Mouse (Mus musculus) midbrain, embryonic 12.5 days (tissue): ENCODE measurements around the gene Tbcb. TPM values are rescaled to one million over a fixed set of nuclear protein-coding genes. Genes with fewer than 3 reads are reported as not detected.
"Not testable (repeated sequence)": the region's sequence is repeated elsewhere in the genome, so short reads cannot be mapped to it uniquely, and the experiment has no call there.

Experiments used
- ATAC-seq: fragments of 200-750 bp; cut with Nextera tagmentation; 2 replicates; pipeline ENCODE4 v1.8.0; 2017; ENCODE audit warnings: low read depth, moderate TSS enrichment, moderate library complexity; ENCODE audit not compliant: low FRiP score
- H3K27ac ChIP-seq: fragments of 300-500 bp; sonication (generic); replicated peaks from 2 replicates; pipeline ENCODE4 v1.5.1; 2016; ENCODE audit warnings: mild to moderate bottlenecking
- H3K27me3 ChIP-seq: fragments of 300-500 bp; sonication (generic); 2 replicates; pipeline ENCODE4 v1.6.1; 2016; ENCODE audit warnings: mild to moderate bottlenecking
- H3K36me3 ChIP-seq: fragments of 300-500 bp; sonication (generic); 2 replicates; pipeline ENCODE4 v1.6.1; 2016
- H3K4me1 ChIP-seq: fragments of 300-500 bp; sonication (generic); 2 replicates; pipeline ENCODE4 v1.6.1; 2016
- H3K4me2 ChIP-seq: fragments of 300-500 bp; sonication (generic); replicated peaks from 2 replicates; pipeline ENCODE4 v1.6.1; 2016; ENCODE audit warnings: mild to moderate bottlenecking, moderate library complexity
- H3K4me3 ChIP-seq: fragments of 300-500 bp; sonication (generic); 2 replicates; pipeline ENCODE4 v1.5.1; 2016; ENCODE audit warnings: mild to moderate bottlenecking
- H3K9ac ChIP-seq: fragments of 300-500 bp; sonication (generic); replicated peaks from 2 replicates; pipeline ENCODE4 v1.6.1; 2016; ENCODE audit warnings: mild to moderate bottlenecking, moderate library complexity
- H3K9me3 ChIP-seq: fragments of 300-500 bp; sonication (generic); 2 replicates; pipeline ENCODE4 v1.6.1; 2016; ENCODE audit warnings: mild to moderate bottlenecking
- WGBS: fragments of 180-500 bp; shearing (Covaris S2); methylation state at CpG from one replicate; pipeline ENCODE4 v1.1.7; 2016; 5-methylcytosine and 5-hydroxymethylcytosine counted together
- polyA plus RNA-seq: library from polyadenylated mRNA; unstranded; fragments of >200 nt; fragmentation: Nextera tagmentation; extraction: Ambion mirVana; gene quantifications from 2 replicates; pipeline ENCODE4 v1.2.1, GENCODE M21; 2016

The Tbcb gene
- polyA plus RNA-seq, 1 experiment from 2014 or later = 259 TPM

GRCm38 (mm10) chr7:30219293-30220007, 12.6 kb downstream of the Tbcb start:
- peaks cover 22% of the 10 kb centered on the region for H3K36me3 ChIP-seq
- peak overlapping the region; percentile 86 for H3K4me2 ChIP-seq
- peak overlapping the region; percentile 62 for H3K9ac ChIP-seq
- peaks cover 12% of the 10 kb centered on the region for H3K4me1 ChIP-seq
- ATAC-seq = peak; percentile 64
- peak overlapping the region; percentile 39 for H3K27ac ChIP-seq
- H3K9me3 ChIP-seq = 0 out of 2 replicates have a peak, but pooled peaks cover 4% of the 10 kb centered on the region
- H3K4me3 ChIP-seq = peak overlapping the region; percentile 45
- 6% methylated on average over 16 of the region's 16 CpGs for WGBS
- H3K27me3 ChIP-seq = no peaks in the 10 kb centered on the region

- Histone ChIP-seq H3K4me3 (no peak overlapping the region), H3K4me1 (peaks cover 12% of the 10 kb centered on the region), H3K36me3 (peaks cover 2% of the 10 kb centered on the region; the same call in 1 of the 2 replicates), H3K9ac (no peak overlapping the region), H3K27ac (no peak overlapping the region), H3K4me2 (no peak overlapping the region), H3K9me3 (no peaks in the 10 kb centered on the region), H3K27me3 (no peaks in the 10 kb centered on the region)
- WGBS = 77% methylated on average over 2 of the region's 2 CpGs
- ATAC-seq = peak; percentile 32; the same call in 1 of the 2 replicates
Observed at GRCm38 (mm10) chr7:30217277-30217676, 14.8 kb downstream of the Tbcb start.

GRCm38 (mm10) chr7:30216723-30217151, 15.3 kb downstream of the Tbcb start:
- no peak overlapping the region for H3K9ac ChIP-seq
- H3K27ac ChIP-seq = no peak overlapping the region

GRCm38 (mm10) chr7:30215875-30216274, 16.2 kb downstream of the Tbcb start:
- Histone ChIP-seq H3K27ac (no peak overlapping the region), H3K36me3 (no peaks in the 10 kb centered on the region), H3K4me3 (no peak overlapping the region), H3K4me2 (no peak overlapping the region), H3K9ac (no peak overlapping the region), H3K4me1 (peaks cover 12% of the 10 kb centered on the region), H3K9me3 (no peaks in the 10 kb centered on the region), H3K27me3 (no peaks in the 10 kb centered on the region)
- no peak for ATAC-seq
- WGBS = 78% methylated on average over 3 of the region's 3 CpGs

More at GRCm38 (mm10) chr7:30216723-30217151, 15.3 kb downstream of the Tbcb start:
- H3K36me3 ChIP-seq = no peaks in the 10 kb centered on the region
- H3K4me3 ChIP-seq = 0 out of 2 replicates have a peak overlapping the region, but pooled peaks have one; percentile 5
- H3K4me2 ChIP-seq = peak overlapping the region; percentile 36
- WGBS = 1% methylated on average over 15 of the region's 16 CpGs
- H3K4me1 ChIP-seq = peaks cover 12% of the 10 kb centered on the region
- ATAC-seq = peak; percentile 71
- no peaks in the 10 kb centered on the region for H3K27me3 ChIP-seq
- no peaks in the 10 kb centered on the region for H3K9me3 ChIP-seq

- Histone ChIP-seq H3K27me3 (no peaks in the 10 kb centered on the region), H3K9ac (no peak overlapping the region), H3K36me3 (no peaks in the 10 kb centered on the region), H3K4me3 (no peak overlapping the region), H3K4me1 (peaks cover under 1% of the 10 kb centered on the region; the same call in 1 of the 2 replicates), H3K27ac (no peak overlapping the region), H3K4me2 (no peak overlapping the region), H3K9me3 (no peaks in the 10 kb centered on the region)
- 93% methylated on average over 3 of the region's 3 CpGs for WGBS
- ATAC-seq = no peak
Observed at GRCm38 (mm10) chr7:30213881-30214280, 18.2 kb downstream of the Tbcb start.

- Histone ChIP-seq H3K27me3 (no peaks in the 10 kb centered on the region), H3K9me3 (no peaks in the 10 kb centered on the region), H3K27ac (no peak overlapping the region), H3K36me3 (no peaks in the 10 kb centered on the region), H3K4me3 (no peak overlapping the region), H3K9ac (no peak overlapping the region), H3K4me2 (no peak overlapping the region), H3K4me1 (no peaks in the 10 kb centered on the region)
- no peak for ATAC-seq
- WGBS = 6% methylated on average over 4 of the region's 4 CpGs
Observed at GRCm38 (mm10) chr7:30211025-30211424, 21.0 kb downstream of the Tbcb start.

GRCm38 (mm10) chr7:30206364-30206763, 25.7 kb downstream of the Tbcb start:
- not testable (repeated sequence) for H3K9ac ChIP-seq, H3K4me1 ChIP-seq, H3K27me3 ChIP-seq, H3K4me2 ChIP-seq, H3K4me3 ChIP-seq, H3K27ac ChIP-seq, H3K36me3 ChIP-seq, ATAC-seq, H3K9me3 ChIP-seq
- 57% methylated on average over 5 of the region's 5 CpGs for WGBS

GRCm38 (mm10) chr7:30205383-30205782, 26.7 kb downstream of the Tbcb start:
- Histone ChIP-seq H3K27ac (no peak overlapping the region), H3K4me2 (no peak overlapping the region), H3K9ac (no peak overlapping the region), H3K27me3 (no peaks in the 10 kb centered on the region), H3K4me3 (no peak overlapping the region), H3K4me1 (no peaks in the 10 kb centered on the region), H3K36me3 (no peaks in the 10 kb centered on the region), H3K9me3 (no peaks in the 10 kb centered on the region)
- no peak; the same call in 1 of the 2 replicates for ATAC-seq
- WGBS = 6% methylated on average over 2 of the region's 2 CpGs

- H3K9me3 ChIP-seq = no peaks in the 10 kb centered on the region
- WGBS = 28% methylated on average over 8 of the region's 8 CpGs
- no peaks in the 10 kb centered on the region for H3K36me3 ChIP-seq
- H3K4me3 ChIP-seq = no peak overlapping the region
- H3K9ac ChIP-seq = no peak overlapping the region
- no peaks in the 10 kb centered on the region for H3K27me3 ChIP-seq
- no peak for ATAC-seq
- no peak overlapping the region for H3K4me2 ChIP-seq
- H3K27ac ChIP-seq = no peak overlapping the region
- no peaks in the 10 kb centered on the region for H3K4me1 ChIP-seq
Observed at GRCm38 (mm10) chr7:30204380-30204779, 27.7 kb downstream of the Tbcb start.

- Histone ChIP-seq H3K4me1 (no peaks in the 10 kb centered on the region), H3K27me3 (no peaks in the 10 kb centered on the region), H3K9ac (no peak overlapping the region), H3K9me3 (no peaks in the 10 kb centered on the region), H3K4me3 (no peak overlapping the region), H3K27ac (no peak overlapping the region), H3K36me3 (no peaks in the 10 kb centered on the region), H3K4me2 (no peak overlapping the region)
- 79% methylated on average over 11 of the region's 11 CpGs for WGBS
- no peak for ATAC-seq
Observed at GRCm38 (mm10) chr7:30202895-30203690, 29.0 kb downstream of the Tbcb start.

GRCm38 (mm10) chr7:30200661-30201060, 31.4 kb downstream of the Tbcb start:
- WGBS = 90% methylated on average over 5 of the region's 5 CpGs
- not testable (repeated sequence) for H3K9ac ChIP-seq, H3K9me3 ChIP-seq, H3K36me3 ChIP-seq, ATAC-seq, H3K27ac ChIP-seq, H3K4me2 ChIP-seq, H3K4me3 ChIP-seq, H3K4me1 ChIP-seq, H3K27me3 ChIP-seq

GRCm38 (mm10) chr7:30200200-30200599, 31.9 kb downstream of the Tbcb start:
- H3K4me3 ChIP-seq = no peak overlapping the region
- H3K27me3 ChIP-seq = no peaks in the 10 kb centered on the region
- 89% methylated on average over 5 of the region's 5 CpGs for whole genome bisulfite sequencing
- H3K36me3 ChIP-seq = no peaks in the 10 kb centered on the region
- peaks cover 3% of the 10 kb centered on the region; the same call in 1 of the 2 replicates for H3K4me1 ChIP-seq
- ATAC-seq = no peak
- no peak overlapping the region for H3K27ac ChIP-seq
- no peaks in the 10 kb centered on the region for H3K9me3 ChIP-seq
- no peak overlapping the region for H3K4me2 ChIP-seq
- no peak overlapping the region for H3K9ac ChIP-seq
